Mouse (Mus musculus): ENCODE data around the gene Tdpoz2. TPM values are rescaled to one million over a fixed set of nuclear protein-coding genes. Genes with fewer than 3 reads are reported as not detected.

Gene Tdpoz2
- polyA plus RNA-seq, 1 experiment from 2014 or later = not detected

Other genes with a start within 250 kb of the Tdpoz2 start
- gene Tchh, start 210.4 kb downstream of the Tdpoz2 start, polyA plus RNA-seq (2015; fragmentation: Nextera tagmentation; extraction: Ambion mirVana) = 2.4 and 2.6 TPM in 2 replicates
- not detected in 2 replicates for gene Tchhl1, start 183.9 kb downstream of the Tdpoz2 start, polyA plus RNA-seq (2015; fragmentation: Nextera tagmentation; extraction: Ambion mirVana)
- 2,104 and 2,339 TPM in 2 replicates for gene S100a11, start 132.2 kb downstream of the Tdpoz2 start, polyA plus RNA-seq (2015; fragmentation: Nextera tagmentation; extraction: Ambion mirVana)
- 575 and 603 TPM in 2 replicates for gene S100a10, start 97.6 kb downstream of the Tdpoz2 start, polyA plus RNA-seq (2015; fragmentation: Nextera tagmentation; extraction: Ambion mirVana)
- gene Tdpoz1, start 23.6 kb upstream of the Tdpoz2 start, polyA plus RNA-seq (2015; fragmentation: Nextera tagmentation; extraction: Ambion mirVana) = not detected in 2 replicates
- gene Gm37596, start 40.4 kb upstream of the Tdpoz2 start, polyA plus RNA-seq (2015; fragmentation: Nextera tagmentation; extraction: Ambion mirVana) = not detected in 2 replicates
- not detected in 2 replicates for gene Gm5773, start 120.3 kb upstream of the Tdpoz2 start, polyA plus RNA-seq (2015; fragmentation: Nextera tagmentation; extraction: Ambion mirVana)
- not detected in 2 replicates for gene Tdpoz4, start 143.7 kb upstream of the Tdpoz2 start, polyA plus RNA-seq (2015; fragmentation: Nextera tagmentation; extraction: Ambion mirVana)
- not detected in 2 replicates for gene Tdpoz3, start 173.3 kb upstream of the Tdpoz2 start, polyA plus RNA-seq (2015; fragmentation: Nextera tagmentation; extraction: Ambion mirVana)